Comparison of ENCODE assay signal across 8 mouse cellular contexts in genomic region chr19:42045269-42046102, GRCm38 (mm10). TPM values are rescaled to one million over a fixed set of nuclear protein-coding genes. Genes with fewer than 3 reads are reported as not detected.
DNase-seq lines count a peak whose midpoint lies in the region; ATAC-seq and TF ChIP-seq lines count a peak whose summit lies in the region.

TSS of gene Hoga1 (plus strand) at chr19:42045610.

- TF ChIP-seq CTCF in lung, embryonic 14.5 days (IDR thresholded peaks at IDR 0.05; ENCODE audit: low read depth): peak; percentile 91

- H3K27ac ChIP-seq in forebrain, embryonic 10.5 days: peak within 1 kb of the TSS; percentile 65
- no peak within 1 kb of the TSS for H3K27ac ChIP-seq in heart, embryonic 16.5 days (ENCODE audit: low read length)
- no peak within 1 kb of the TSS for H3K27ac ChIP-seq in lung, embryonic 14.5 days (ENCODE audit: low read depth)

- ATAC-seq in heart, embryonic 16.5 days (replicated peaks; ENCODE audit: extremely low read depth, insufficient read depth, low FRiP score): peak; percentile 91
- peak; percentile 93 for ATAC-seq in lung, embryonic 14.5 days (ENCODE audit: insufficient read depth)
- ATAC-seq in neutrophil, adult 5-6 weeks (ENCODE audit: extremely low read depth, insufficient number of reproducible peaks, low FRiP score, poor library complexity, severe bottlenecking): peak; percentile 51

- H3K9me3 ChIP-seq in forebrain, embryonic 10.5 days: no peaks in the 10 kb centered on the region
- no peaks in the 10 kb centered on the region for H3K9me3 ChIP-seq in heart, embryonic 16.5 days (replicated peaks; ENCODE audit: control insufficient read depth, low read length)
- H3K9me3 ChIP-seq in lung, embryonic 14.5 days (ENCODE audit: low read depth, low read length): no peaks in the 10 kb centered on the region

- peak within 1 kb of the TSS; percentile 73 for H3K4me2 ChIP-seq in heart, embryonic 16.5 days (ENCODE audit: low read depth, low read length)
- peak within 1 kb of the TSS; percentile 61 for H3K4me2 ChIP-seq in lung, embryonic 14.5 days

- DNase-seq in ES-CJ7 (ENCODE audit: low read depth, low spot score): peak; percentile 96
- DNase-seq in adrenal gland, postnatal 4 days (ENCODE audit: low spot score in 2 of 2): peak; percentile 46 to 55
- DNase-seq in forebrain, embryonic 10.5 days (ENCODE audit: extremely low spot score, low spot score): peak; percentile 83
- DNase-seq in kidney, postnatal 25 days: peak; percentile 92 to 96
- DNase-seq in lung, embryonic 14.5 days: peak; percentile 89
- DNase-seq in urinary bladder, postnatal 25 days (ENCODE audit: low spot score): peak; percentile 59

- peaks cover 11% of the 10 kb centered on the region; the same call in 1 of the 2 replicates for H3K27me3 ChIP-seq in forebrain, embryonic 10.5 days (ENCODE audit: poor library complexity, severe bottlenecking)
- H3K27me3 ChIP-seq in heart, embryonic 16.5 days (ENCODE audit: control insufficient read depth, insufficient read depth, low read length): no peaks in the 10 kb centered on the region
- no peaks in the 10 kb centered on the region for H3K27me3 ChIP-seq in lung, embryonic 14.5 days (ENCODE audit: insufficient read depth, low read length)

- peaks cover 13% of the 10 kb centered on the region for H3K4me1 ChIP-seq in forebrain, embryonic 10.5 days
- H3K4me1 ChIP-seq in heart, embryonic 16.5 days (ENCODE audit: control insufficient read depth, insufficient read depth, low read length): peaks cover 4% of the 10 kb centered on the region; the same call in 1 of the 2 replicates
- H3K4me1 ChIP-seq in lung, embryonic 14.5 days (ENCODE audit: insufficient read depth): no peaks in the 10 kb centered on the region

- peak within 1 kb of the TSS; percentile 66 for H3K9ac ChIP-seq in heart, embryonic 16.5 days (ENCODE audit: low read length)
- peak within 1 kb of the TSS; percentile 24 for H3K9ac ChIP-seq in lung, embryonic 14.5 days

- peak within 1 kb of the TSS; percentile 49 for H3K4me3 ChIP-seq in forebrain, embryonic 10.5 days
- H3K4me3 ChIP-seq in heart, embryonic 16.5 days (ENCODE audit: low read length): peak within 1 kb of the TSS; percentile 57
- H3K4me3 ChIP-seq in lung, embryonic 14.5 days (ENCODE audit: low read depth, low read length): peak within 1 kb of the TSS; percentile 33

- WGBS in forebrain, embryonic 10.5 days: 29% methylated on average over 23 of the region's 23 CpGs
- WGBS in heart, embryonic 16.5 days: 23% methylated on average over 23 of the region's 23 CpGs
- 19% methylated on average over 23 of the region's 23 CpGs for WGBS in lung, embryonic 14.5 days

- H3K36me3 ChIP-seq in forebrain, embryonic 10.5 days (replicated peaks): no peaks in the 10 kb centered on the region
- H3K36me3 ChIP-seq in heart, embryonic 16.5 days (ENCODE audit: control insufficient read depth, insufficient read depth): no peaks in the 10 kb centered on the region
- no peaks in the 10 kb centered on the region for H3K36me3 ChIP-seq in lung, embryonic 14.5 days (ENCODE audit: insufficient read depth)

RNA-seq across cellular contexts. Expression of gene Hoga1, which starts in this region (rescaled TPM):
- 10 to 100 TPM; 21.5 to 22.6 TPM for total RNA-seq in adrenal gland, postnatal 4 days (2021)
- polyA plus RNA-seq in forebrain, embryonic 10.5 days (2016; fragmentation: Nextera tagmentation; extraction: Ambion mirVana): 0.95 and 1.3 TPM in 2 replicates
- 0.49 and 0.67 TPM in 2 replicates for polyA plus RNA-seq in heart, embryonic 16.5 days (2015; fragmentation: Nextera tagmentation; extraction: Ambion mirVana)
- 1.2 and 1.6 TPM in 2 replicates for polyA plus RNA-seq in lung, embryonic 14.5 days (2014; fragmentation: Nextera tagmentation; extraction: Ambion mirVana)
- total RNA-seq in neutrophil, adult 5-6 weeks (2017): not detected in 2 replicates

Comparison
In these comparisons a context has a peak if more than half of its experiments do, and no peak if none do; other contexts are left out.
1. RNA of gene Hoga1 (total RNA-seq): 21.5 to 22.6 TPM in adrenal gland, postnatal 4 days; not detected in neutrophil, adult 5-6 weeks; every median in the first group is over 10 times any median in the second.
2. Peak in ATAC-seq, H3K4me3 ChIP-seq, H3K9ac ChIP-seq and H3K4me2 ChIP-seq in heart, embryonic 16.5 days; RNA of the gene not detected or under 1 TPM.
3. Peak in ATAC-seq in neutrophil, adult 5-6 weeks; RNA of the gene not detected or under 1 TPM.
4. Peak in every context shown above with its lines, with median percentiles within 50 percentile points of each other: DNase-seq, H3K4me3 ChIP-seq and ATAC-seq.